Mouse (Mus musculus) induced T-regulatory cell, adult 2 months (primary cell): ENCODE measurements around the gene Slx4.
"Not testable (repeated sequence)": the region's sequence is repeated elsewhere in the genome, so short reads cannot be mapped to it uniquely, and the experiment has no call there.

Source experiments
- DNase-seq: peaks from one replicate; pipeline ENCODE4 v3.0.0-alpha.2; 2012; ENCODE audit warnings: low read depth

Gene Slx4

GRCm38 (mm10) chr16:4012882-4013570, 9.5 kb upstream of the Slx4 start:
- DNase-seq: no peak

DNA sequence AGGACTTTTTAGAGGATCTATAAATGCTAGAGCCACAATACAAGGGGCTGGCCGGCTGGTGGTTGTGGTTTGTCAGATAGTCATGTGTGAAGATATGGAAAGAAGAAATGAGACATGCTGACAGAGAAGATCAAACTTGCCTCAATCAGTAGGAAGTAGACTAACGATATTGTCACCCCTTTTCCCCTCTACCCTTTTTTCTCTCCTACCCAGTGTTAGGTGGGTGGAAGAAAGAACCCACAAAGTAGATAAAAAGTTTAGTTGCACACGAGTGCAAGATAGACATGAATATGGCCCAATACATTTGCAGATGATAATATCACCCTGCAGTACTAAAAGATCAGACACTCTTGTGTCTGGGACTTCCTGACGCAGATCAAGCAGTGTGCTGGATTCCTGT, 15.2 kb downstream of the Slx4 start:
- no peak for DNase-seq

DNA sequence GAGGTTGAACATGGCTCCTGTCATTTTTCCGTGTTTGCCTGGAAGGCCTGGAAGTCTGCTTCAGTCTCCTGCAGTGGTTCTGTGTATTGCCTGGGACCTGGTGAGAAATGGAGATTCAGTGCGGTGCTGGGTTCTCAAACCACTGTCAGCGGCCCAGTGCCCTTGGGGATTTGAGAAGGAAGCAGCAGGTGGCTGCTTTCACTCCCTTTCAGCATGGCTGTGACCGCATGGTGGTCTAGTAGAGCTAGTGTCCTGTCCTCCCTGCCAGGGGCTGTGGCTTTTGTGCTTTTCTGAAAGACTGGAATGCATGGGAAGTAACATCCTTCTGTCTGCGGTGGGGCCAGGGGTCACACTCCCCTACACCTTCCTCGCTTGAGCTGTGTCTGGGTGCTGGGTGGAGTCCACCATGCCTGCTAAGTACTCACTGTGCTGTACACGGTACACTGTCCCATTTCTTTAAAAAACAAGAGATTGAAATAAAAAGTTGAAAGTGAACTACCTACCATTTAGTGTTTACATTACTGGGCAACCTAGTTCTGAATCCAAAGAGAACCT, 20.3 kb downstream of the Slx4 start:
- DNase-seq: no peak

DNA sequence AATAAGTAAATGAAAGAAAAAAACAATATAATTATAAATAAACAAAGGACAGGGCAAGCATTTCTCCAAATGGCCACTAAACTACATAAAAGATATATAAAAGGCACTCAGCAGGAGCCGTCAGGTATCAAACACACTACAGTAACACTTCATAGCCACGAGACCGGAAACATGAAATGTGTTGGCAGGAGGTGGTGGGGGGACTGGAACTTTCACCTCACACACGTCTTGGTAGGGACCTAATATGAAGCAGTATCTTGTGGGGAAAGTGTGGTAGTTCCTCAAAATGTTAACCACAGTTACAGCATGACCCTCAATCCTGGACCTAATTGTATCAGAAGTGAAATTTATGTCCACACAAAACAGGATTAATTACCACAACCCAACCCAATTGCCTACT, 21.4 kb downstream of the Slx4 start:
- peak; percentile 22 for DNase-seq

DNA sequence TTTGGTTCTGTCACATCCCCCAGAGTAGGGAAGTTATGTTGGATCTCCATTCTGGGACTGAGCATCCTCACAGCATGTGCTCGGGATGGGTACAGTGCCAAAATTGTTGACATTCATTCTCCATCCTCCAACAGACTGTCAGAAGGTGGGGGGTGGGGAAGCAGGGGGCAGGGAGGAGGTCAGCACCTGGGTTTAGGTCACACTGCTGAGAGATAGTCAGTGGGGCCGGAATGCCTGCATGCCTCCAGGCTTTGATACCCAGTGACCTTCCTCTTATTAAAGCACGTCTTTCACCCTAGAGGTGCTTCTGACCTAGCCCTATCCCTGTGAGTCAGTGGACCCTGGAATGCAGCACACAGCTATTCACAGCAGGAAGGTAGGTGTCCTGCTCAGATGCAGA, 26.9 kb downstream of the Slx4 start:
- no peak for DNase-seq

DNA sequence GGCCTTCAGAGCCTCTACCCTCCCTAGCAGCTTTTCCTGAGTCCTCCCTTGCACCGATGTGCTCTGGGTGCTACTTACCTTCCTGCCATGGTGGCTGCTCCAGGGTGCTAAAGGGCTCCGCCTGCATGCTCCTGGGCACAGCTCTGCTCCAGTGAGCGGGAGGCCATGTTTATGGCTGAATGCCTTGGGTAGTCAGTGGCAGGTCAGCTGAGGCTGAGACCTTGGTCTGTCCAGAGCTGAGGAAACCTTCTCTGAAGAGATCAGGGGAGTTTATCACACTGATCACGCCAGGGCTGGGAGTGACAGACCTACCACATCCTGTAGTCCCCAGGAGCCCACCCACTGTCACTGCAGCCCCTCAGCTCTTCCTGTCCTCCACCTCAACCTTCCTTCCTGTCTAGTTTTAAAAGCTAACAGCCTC, 27.3 kb downstream of the Slx4 start, which contains the start of gene Nlrc3:
Gene Nlrc3 (minus strand): TSS at position 382 of the 421 bp plus-strand sequence.
- DNase-seq: peak; percentile 77

DNA sequence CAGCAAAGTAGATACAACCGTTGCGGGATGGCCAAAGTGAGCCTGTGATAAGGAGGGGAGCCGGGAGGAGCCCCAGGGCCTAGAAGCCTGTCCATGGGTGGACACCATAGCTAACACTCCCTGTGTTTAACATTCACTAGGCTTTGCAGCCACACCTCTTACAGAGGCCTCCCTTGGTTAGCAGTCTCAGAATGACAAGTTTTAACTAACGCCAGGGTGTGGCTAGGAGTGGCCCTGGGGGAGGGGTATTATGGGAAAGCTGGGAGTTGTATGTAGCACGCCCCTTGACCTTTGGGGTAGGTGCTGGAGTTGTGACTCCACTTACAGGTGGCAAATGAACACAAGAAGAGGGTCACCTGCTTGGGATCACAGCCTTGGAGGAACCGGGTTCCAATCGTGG, 27.9 kb downstream of the Slx4 start:
- DNase-seq: peak; percentile 51

DNA sequence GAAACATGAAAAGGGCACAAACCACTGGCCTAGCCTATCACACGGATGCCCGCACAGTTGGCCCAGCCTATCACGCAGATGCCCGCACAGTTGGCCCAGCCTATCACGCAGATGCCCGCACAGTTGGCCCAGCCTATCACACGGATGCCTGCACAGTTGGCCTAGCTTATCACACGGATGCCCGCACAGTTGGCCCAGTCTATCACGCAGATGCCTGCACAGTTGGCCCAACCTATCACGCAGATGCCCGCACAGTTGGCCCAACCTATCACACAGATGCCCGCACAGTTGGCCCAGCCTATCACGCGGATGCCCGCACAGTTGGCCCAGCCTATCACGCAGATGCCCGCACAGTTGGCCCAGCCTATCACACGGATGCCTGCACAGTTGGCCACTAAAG, 29.1 kb downstream of the Slx4 start:
- DNase-seq: not testable (repeated sequence)

DNA sequence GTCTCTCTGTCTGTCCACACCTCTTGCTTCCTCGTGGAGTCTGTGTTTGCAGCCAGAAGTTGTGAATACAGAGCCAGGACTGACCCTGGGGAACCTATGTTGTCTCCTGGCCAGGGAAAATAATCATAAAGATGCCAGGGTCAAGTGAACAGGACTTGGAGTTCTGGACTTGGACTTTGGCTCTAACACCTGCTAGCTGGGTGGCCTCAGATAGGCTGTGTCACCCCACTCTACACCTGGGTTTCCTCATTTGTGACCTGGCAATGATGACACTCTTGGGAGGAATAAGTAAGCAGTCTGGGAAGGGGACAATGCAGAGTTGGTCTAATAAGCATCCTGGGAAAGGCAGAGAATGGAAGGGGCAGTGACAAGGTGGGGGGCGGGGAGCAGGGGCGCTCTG, 38.0 kb downstream of the Slx4 start:
- no peak for DNase-seq

GRCm38 (mm10) chr16:3964990-3965389, 38.6 kb downstream of the Slx4 start:
- DNase-seq: no peak

GRCm38 (mm10) chr16:3959261-3959660, 44.3 kb downstream of the Slx4 start:
- no peak for DNase-seq

DNA sequence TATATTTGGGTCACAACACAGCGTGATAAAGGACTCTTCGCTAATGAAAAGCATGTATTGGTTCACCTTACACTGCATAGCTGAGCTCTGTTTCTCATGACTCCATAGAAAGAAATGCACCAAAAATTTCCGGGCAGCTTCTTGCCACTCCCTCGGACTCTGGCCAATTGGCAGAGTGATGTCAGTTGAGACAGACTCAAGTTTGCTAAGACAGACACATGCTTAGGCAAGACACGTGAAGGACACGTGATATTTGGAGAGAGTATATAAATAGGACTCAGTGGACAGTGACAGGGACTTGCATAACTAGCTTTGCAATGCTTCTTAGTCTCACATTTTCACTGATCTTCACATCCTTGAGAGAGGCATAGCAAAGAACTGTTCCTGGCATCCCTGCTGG, 47.2 kb downstream of the Slx4 start:
- DNase-seq: no peak

DNA sequence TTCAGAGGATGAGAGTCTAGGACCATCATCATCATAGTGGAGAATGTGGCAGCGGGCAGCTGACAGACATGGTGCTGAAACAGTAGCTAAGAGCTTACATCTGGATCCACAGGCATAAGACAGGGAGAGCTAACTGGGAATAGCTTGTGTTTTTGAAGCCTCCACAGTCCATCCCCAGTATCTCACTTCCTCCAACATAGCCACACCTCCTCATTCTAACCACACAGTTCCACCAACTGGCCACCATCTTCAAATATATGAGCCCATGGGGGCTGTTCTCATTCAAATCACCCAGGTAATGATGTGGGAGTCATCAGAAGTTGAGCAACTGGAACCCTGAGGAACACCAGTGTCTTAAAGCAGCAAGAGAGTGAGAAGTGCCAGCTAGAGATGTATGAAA, 52.4 kb downstream of the Slx4 start:
- no peak for DNase-seq

DNA sequence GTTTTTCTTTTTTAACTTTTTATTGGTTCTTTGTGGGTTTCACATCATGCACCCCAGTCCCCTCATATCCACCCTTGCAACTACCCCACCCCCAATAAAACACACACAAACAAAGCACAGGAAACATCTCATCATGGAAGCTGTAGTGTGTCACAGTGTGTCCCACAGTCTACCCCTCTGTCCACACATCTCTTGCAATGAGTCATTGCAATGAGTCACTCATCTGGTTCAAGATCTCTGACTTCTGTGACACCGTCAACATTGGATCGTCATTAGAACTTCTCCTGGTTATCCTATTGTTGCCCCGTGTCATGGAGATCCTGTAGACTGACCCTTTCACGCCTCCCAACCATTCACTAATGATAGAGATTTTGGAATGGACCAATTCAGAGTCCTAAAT, 68.9 kb downstream of the Slx4 start:
- DNase-seq: peak; percentile 45

DNA sequence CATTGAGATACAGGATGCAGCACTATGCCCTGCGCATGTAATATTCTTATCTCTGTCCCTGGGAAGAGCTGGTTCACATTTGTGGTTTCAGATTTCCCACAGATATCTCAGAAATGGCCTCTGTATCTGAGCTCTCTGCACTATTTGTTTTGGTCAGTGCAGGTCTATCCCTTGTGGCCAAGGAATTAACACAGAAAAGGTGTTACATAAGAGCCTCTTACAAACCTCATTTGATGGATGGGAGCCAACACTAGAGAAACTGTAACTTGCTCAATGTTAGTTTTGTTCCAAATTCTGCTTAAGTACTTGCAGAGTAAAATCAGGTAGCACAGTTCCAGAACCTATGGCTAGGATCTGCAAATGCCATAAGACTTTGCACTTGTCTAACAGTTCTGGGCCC, 69.5 kb downstream of the Slx4 start:
- peak; percentile 35 for DNase-seq

DNA sequence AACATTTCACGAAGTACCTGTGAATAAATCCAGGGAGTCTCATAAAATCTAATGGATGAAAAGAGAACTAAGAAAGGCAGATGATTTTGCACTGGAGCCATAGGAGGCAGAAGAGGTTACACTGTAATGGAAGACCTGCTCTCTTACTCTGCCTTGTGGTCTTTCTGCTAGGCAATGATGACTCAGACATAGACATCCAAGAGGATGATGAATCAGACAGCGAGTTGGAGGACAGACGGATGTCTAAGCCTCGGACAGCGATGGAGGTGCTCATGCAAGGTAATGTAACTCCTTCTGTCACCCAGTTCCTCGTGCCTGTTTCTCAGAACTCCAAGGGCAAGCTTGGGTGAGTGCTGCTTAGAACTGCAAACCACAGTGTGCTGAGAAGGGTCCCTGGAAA, 70.0 kb downstream of the Slx4 start:
- no peak for DNase-seq

GRCm38 (mm10) chr16:3929151-3929550, 74.4 kb downstream of the Slx4 start:
- DNase-seq: no peak
